Mouse (Mus musculus) adrenal gland, postnatal 10 days (tissue): Measurements from ENCODE around the gene Ppp1cc. TPM values are rescaled to one million over a fixed set of nuclear protein-coding genes. Genes with fewer than 3 reads are reported as not detected.
"Not testable (repeated sequence)": the region's sequence is repeated elsewhere in the genome, so short reads cannot be mapped to it uniquely, and the experiment has no call there.

ENCODE experiments used
- DNase-seq: peaks from one replicate; pipeline ENCODE4 v3.0.0; 2021; ENCODE audit warnings: mixed read lengths
- total RNA-seq, 2 experiments: library from RNA; stranded (reverse); gene quantifications; 2 replicates each; pipeline ENCODE4 v1.2.3; 2021

Gene Ppp1cc
- total RNA-seq, 2 experiments from 2014 or later: 149 to 173 TPM

- DNase-seq: no peak
Observed at GRCm38 (mm10) chr5:122212125-122212524, 54.0 kb downstream of the Ppp1cc start.

- DNase-seq: not testable (repeated sequence)
Observed at GRCm38 (mm10) chr5:122212820-122213219, 54.7 kb downstream of the Ppp1cc start.

- no peak for DNase-seq
Observed at GRCm38 (mm10) chr5:122213861-122214260, 55.8 kb downstream of the Ppp1cc start.

- no peak for DNase-seq
Observed at GRCm38 (mm10) chr5:122217636-122218035, 59.6 kb downstream of the Ppp1cc start.

GRCm38 (mm10) chr5:122218109-122218905, 60.2 kb downstream of the Ppp1cc start:
- no peak for DNase-seq

GRCm38 (mm10) chr5:122218928-122219327, 60.9 kb downstream of the Ppp1cc start:
- no peak for DNase-seq

GRCm38 (mm10) chr5:122219655-122220629, 61.9 kb downstream of the Ppp1cc start:
- no peak for DNase-seq

GRCm38 (mm10) chr5:122221085-122221484, 63.0 kb downstream of the Ppp1cc start:
- no peak for DNase-seq

- no peak for DNase-seq
Observed at GRCm38 (mm10) chr5:122224291-122224690, 66.2 kb downstream of the Ppp1cc start.

Other genes with a start within 250 kb of the Ppp1cc start
- 10 to 100 TPM; 23.5 to 25.1 TPM for gene Cux2, start 108.2 kb upstream of the Ppp1cc start, total RNA-seq
- 100 to 1,000 TPM in 1 of 2 experiments, 10 to 100 TPM in 1; 25.5 to 182 TPM for gene Myl2, start 57.3 kb upstream of the Ppp1cc start, total RNA-seq
- not detected for gene Ccdc63, start 17.5 kb upstream of the Ppp1cc start, total RNA-seq
- 1 to 10 TPM; 5.8 to 6.6 TPM for gene Hvcn1, start 48.5 kb downstream of the Ppp1cc start, total RNA-seq
- 10 to 100 TPM; 11.1 to 13.5 TPM for gene Tctn1, start 106.2 kb downstream of the Ppp1cc start, total RNA-seq
- gene Pptc7, start 126.1 kb downstream of the Ppp1cc start, total RNA-seq: 10 to 100 TPM; 36.7 to 49.2 TPM
- 1 to 10 TPM; 4.6 to 4.8 TPM for gene Rad9b, start 196.0 kb downstream of the Ppp1cc start, total RNA-seq
- gene Vps29, start 196.1 kb downstream of the Ppp1cc start, total RNA-seq: 100 to 1,000 TPM; 121 to 131 TPM
- 10 to 100 TPM; 27.2 to 33.8 TPM for gene Gpn3, start 213.6 kb downstream of the Ppp1cc start, total RNA-seq
- 10 to 100 TPM; 30.3 to 32.7 TPM for gene Fam216a, start 214.1 kb downstream of the Ppp1cc start, total RNA-seq
- 100 to 1,000 TPM; 164 to 207 TPM for gene Arpc3, start 233.6 kb downstream of the Ppp1cc start, total RNA-seq